Mouse (Mus musculus) hematopoietic stem cell, adult 5-6 weeks (primary cell): ENCODE measurements around the gene Thsd4. TPM values are rescaled to one million over a fixed set of nuclear protein-coding genes. Genes with fewer than 3 reads are reported as not detected.
"Not testable (repeated sequence)": the region's sequence is repeated elsewhere in the genome, so short reads cannot be mapped to it uniquely, and the experiment has no call there.

ENCODE experiments used
- ATAC-seq, 2 experiments: fragments of 125-278 bp in 1 of 2; replicated peaks in 1 of 2; 2 replicates each; pipeline ENCODE4 v1.8.0; 2016 to 2017; ENCODE audit warnings: inconsistent platforms in 2 of 2, mild to moderate bottlenecking in 2 of 2, moderate number of reproducible peaks in 2 of 2, low read depth in 1 of 2, moderate TSS enrichment in 1 of 2; ENCODE audit not compliant: low FRiP score in 2 of 2, poor library complexity in 2 of 2, severe bottlenecking in 2 of 2, insufficient read depth in 1 of 2, low TSS enrichment in 1 of 2
- total RNA-seq: library from RNA; stranded (forward); fragments of 172-1452, 232-1000 nt; gene quantifications from 2 replicates; pipeline ENCODE4 v1.2.3, GENCODE M21; 2017

Gene Thsd4
- total RNA-seq, 1 experiment from 2014 or later = 1.0 TPM

- no peak for ATAC-seq
Measured at GRCm38 (mm10) chr9:59949511-59949910, 572.3 kb downstream of the Thsd4 start.

- ATAC-seq = no peak
Measured at GRCm38 (mm10) chr9:59948691-59949250, 573.1 kb downstream of the Thsd4 start.

GRCm38 (mm10) chr9:59948226-59948625, 573.6 kb downstream of the Thsd4 start:
- no peak for ATAC-seq

DNA sequence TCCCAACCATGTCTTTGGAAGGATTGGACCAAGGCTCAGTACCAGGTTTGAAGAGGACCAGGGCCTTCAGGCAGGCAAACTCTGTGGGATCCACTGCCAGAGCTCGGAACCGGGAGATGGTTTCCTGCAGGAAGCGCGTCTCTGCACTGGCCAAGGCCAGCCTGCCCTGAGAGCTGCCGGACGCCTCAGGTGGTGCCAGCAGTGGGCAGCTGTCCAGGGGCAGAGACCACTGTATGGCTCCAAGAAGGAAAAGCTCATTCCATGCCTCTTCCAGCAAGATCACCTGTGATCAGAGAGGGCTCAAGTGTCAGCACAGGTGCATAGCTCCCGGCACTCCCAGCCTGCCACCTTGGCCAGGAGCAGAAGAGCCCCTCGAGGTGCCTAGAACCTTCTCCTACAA, 574.6 kb downstream of the Thsd4 start:
- ATAC-seq = no peak

DNA sequence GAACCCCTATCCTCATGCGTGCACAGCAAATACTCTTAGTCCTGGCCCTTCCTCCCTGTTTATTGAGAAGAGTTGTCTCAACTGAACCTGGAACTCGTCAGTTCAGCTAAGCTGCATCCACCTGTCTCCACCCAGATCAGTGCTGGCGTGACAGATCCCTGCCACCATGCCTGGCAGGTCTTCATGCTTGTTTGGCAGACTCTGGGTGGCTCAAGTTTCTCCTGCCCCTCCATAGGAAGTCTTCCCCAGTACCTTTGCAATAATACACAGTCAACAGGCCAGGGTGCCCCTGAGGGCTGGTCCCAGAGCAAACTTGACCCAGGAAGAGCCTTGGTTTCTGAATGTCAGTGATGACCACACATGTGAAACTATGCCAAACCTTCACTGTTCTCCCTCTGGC, 576.6 kb downstream of the Thsd4 start:
- no peak for ATAC-seq

DNA sequence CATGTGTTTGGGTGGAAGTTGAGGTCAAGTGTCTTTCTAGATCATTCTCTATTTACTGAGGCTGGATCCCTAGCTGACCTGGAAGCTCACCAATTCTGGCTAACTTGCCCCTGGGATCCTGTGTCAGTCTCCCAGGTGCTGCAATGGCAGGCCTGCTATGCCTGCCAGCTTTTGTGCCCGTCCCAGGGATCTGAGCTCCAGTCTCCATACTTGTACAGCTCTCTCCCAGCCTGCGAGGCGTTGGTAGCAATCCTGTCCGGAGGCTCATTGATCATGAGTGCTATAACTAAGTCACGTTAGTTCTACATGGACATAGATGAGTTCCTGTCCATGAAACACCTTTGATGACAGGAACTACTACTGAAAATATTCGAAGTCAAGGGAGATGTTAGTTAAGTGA, 578.0 kb downstream of the Thsd4 start:
- ATAC-seq = no peak

- no peak for ATAC-seq
Measured at GRCm38 (mm10) chr9:59942501-59943085, 579.3 kb downstream of the Thsd4 start.

- ATAC-seq = peak; percentile 22 to 53; a peak in 2 of 4 replicates
Measured at GRCm38 (mm10) chr9:59941885-59942350, 579.9 kb downstream of the Thsd4 start.

DNA sequence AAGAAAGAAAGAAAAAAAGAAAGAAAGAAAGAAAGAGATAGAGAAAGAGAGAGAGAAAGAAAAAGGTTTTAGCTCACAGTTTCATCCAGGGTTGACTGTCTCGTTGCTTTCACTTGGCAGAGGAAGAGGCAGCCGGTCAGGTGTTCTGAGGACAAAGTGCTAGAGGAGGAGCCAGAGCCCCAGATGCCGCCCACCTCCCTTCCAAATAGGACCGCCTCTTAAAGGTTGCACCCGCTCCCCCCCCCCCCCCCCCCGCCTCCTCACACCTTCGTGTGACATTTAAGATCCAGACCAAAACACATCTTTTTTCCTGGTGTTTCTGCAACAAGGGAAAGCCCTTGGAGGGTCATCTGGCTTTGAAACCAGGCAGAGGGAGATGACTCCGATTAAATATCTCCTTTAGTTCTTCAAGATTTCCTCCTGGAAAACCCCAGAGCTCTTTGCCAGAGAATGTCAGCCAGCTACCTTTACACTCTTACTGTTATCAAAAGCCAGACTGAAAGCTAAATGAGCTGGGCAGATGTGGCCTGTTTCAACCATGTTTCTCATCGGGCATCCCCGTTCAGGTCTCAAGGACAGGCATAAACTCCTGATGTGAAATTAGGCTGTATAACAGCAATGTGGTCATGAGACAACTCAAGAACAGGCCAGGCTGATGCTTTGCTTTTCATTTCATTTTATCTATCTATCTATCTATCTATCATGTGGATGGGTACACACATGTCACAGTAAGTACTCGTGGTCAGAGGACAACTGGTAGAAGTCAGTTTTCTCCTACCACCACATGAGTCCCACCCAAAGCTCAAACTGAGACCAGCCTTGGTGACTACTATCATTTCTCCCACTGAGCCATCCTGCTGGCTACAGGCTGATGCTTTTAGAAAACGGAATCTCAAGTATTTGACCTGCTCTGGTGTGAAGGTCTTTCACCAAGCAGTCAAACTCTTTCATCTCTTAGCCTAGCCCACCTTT, 580.6 kb downstream of the Thsd4 start:
- peak in 1 of 2 experiments; percentile 36; a peak in 1 of 4 replicates for ATAC-seq

- no peak for ATAC-seq
Measured at GRCm38 (mm10) chr9:59939691-59940090, 582.2 kb downstream of the Thsd4 start.

DNA sequence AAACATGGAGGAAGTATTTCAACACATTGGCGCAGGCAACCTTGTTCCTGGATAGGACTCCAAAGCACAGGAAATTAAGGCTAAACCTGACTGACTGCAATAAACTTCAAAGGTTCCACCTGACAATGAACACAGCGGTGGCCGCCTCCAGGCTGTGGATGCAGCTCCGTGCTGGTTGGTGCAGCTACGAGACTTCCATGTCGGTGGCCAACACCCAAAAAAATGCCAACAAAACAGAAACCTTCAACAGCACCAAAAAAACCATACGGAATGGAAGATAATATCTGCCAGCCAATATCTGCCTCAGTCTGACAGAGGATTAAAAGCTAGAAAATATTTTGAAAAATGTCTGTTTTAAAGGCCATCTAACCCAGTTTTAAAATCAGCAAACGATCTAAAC, 583.3 kb downstream of the Thsd4 start:
- no peak for ATAC-seq

- ATAC-seq = not testable (repeated sequence)
Measured at GRCm38 (mm10) chr9:59935866-59936265, 586.0 kb downstream of the Thsd4 start.

- no peak for ATAC-seq
Measured at GRCm38 (mm10) chr9:59930248-59930647, 591.6 kb downstream of the Thsd4 start.

Other genes with a start within 250 kb of the Thsd4 start
- gene Lrrc49, start 166.1 kb upstream of the Thsd4 start, total RNA-seq = 35.5 and 36.5 TPM in 2 replicates
- 0.45 and 1.1 TPM in 2 replicates for gene Larp6, start 190.9 kb upstream of the Thsd4 start, total RNA-seq